Mouse (Mus musculus): ENCODE measurements at regions not wholly inside any gene's neighbourhood (a gene's known extent, or its start where the extent isn't known, plus 50 kb on each side); places are given as distances from the start of the nearest gene placed in this dataset.

DNA sequence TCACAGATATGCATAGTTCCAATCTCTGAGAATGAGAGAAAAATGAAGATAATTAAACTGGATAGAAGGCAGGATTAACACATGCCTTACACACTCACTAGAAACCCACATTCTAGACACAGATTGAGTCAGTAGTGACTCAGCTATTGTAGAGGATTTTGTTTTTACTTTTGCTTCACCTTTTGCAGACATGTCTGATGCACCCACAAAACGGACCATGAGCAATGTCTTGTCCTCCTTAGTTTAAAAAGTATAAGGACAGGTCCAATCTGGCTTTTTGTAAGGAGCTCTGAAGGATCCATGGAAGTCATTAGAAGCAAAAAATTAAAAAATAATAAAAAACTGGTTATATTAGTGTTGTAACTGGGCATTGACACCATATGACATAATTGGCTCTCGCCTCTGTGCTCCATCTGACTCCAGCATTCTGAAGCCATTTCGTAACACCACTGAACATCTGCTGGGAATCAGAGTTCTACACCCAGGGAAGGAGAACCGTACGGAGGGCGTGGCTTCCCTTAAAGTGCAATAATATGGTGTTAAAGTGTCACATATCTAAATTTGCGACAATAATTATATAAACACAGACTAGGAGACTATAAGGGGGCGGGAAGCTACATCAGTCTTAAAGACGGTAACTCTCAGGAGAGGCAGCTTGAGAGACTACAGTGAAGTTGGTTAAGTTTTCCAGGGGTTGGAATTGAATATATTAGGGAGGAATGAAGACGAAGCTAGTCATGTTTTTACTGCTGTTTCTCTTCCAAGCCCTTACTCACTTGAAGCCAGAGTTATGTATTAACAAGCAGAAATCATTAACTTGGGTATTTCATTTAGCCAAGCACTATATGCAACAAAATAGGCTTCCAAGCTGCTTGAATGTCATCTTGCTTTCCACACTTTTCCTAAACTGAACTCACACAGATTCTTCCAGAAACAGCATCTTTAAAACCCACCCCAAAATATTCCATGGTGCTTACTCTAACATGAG lies 558.0 kb downstream of the Ebf1 start:
- no peak for DNase-seq

DNA sequence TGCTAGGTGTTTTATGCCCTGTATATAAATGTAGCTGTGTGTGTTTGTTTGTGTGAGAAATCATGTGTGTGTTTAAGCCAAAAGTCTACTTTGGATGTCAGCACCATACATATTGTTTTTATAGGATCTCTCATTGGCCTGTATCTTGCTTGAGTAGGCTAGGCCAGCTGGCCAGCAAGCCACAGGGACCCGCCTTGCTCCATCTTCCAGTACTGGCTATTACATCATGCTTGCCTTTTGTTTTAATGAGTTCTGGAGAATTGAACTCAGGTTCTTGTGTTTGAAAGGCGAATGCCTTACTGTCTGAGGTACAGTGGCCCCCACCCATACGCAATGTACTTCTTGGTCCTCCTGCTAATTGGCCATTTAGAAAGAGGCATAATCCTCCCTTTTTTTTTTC lies 559.9 kb downstream of the Ebf1 start:
- no peak for DNase-seq
- intact Hi-C loops (cut with DNase I), result no loop called here

More for the DNA sequence above, 558.0 kb downstream of the Ebf1 start:
- intact Hi-C loops (cut with DNase I), result no loop called here

DNA sequence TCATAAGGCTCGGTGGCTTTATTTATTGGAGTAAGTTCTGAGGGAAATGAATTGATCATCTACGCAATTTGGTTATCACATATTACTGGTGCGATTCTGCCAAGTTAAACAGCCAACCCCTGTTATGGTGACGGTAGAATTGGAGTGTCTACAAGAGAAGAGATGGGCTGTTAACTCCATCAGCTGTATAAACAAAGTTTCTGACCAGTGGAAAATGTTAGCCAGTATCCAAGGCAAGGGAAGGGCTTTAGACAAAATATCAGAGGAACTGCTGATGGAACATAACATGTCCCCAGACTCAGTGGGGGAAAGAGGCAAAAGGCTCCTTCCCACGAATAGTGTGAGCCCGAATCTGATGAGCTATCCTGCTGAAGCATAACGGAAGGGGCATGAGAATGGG lies 560.9 kb downstream of the Ebf1 start:
- intact Hi-C loops (cut with DNase I), result no loop called here

DNA sequence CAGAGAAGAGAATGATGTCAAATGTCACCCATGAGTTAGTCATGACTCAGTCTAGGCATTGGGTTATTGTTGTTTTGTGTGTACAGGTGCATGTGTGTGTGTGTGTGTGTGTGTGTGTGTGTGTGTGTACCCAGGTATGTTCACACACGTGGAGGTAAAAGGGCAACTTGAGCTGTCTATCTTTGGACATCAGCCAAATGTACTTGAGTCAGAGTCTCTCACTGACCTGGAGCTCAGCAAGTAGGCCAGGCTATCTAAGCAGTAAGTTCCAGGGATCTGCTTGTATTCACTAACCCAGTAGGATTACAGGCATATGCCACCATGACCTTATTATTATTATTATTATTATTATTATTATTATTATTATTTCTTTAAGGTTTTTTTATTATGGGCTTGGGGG lies 561.9 kb downstream of the Ebf1 start:
- intact Hi-C loops (cut with DNase I), result no loop called here
- no peak for DNase-seq

More for the DNA sequence above, 560.9 kb downstream of the Ebf1 start:
- no peak for DNase-seq

DNA sequence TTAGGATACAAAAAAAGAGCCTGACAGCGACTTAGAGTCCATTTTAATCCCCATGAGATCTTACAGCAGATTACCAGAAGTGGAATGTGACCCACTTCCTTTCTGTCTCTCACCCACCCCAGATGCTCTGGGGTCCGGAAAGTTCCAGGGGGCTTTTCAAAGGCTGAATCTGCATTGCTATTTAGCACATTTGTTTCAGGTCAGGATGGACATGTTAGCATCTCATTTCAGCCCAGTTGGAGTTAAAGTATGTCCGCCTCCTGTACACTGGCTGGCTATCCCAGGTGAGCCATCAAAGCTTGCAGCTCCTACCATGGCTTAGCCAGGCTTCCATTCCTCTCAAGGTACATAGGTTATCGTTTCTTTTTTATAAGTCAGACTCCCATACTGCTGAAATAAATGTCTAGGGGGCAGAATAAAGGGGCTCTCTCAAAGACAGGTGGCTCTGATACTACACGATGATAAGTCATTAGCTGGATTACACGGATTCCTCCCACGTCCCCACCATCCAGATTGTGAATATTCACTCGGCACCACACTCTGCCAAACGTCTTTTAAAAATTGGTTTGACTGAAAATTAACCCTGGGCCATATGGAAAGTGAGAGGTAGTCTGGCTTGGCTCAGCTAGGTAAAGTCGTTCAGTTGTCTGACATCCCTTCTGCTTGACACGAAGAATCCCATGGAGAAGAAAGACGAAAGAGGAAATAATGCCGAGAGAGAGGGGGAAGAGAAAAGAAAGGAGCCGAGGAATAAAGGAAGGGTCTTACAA lies 573.7 kb downstream of the Ebf1 start:
- intact Hi-C loops (cut with DNase I), result no loop called here
- DNase-seq, result no peak

DNA sequence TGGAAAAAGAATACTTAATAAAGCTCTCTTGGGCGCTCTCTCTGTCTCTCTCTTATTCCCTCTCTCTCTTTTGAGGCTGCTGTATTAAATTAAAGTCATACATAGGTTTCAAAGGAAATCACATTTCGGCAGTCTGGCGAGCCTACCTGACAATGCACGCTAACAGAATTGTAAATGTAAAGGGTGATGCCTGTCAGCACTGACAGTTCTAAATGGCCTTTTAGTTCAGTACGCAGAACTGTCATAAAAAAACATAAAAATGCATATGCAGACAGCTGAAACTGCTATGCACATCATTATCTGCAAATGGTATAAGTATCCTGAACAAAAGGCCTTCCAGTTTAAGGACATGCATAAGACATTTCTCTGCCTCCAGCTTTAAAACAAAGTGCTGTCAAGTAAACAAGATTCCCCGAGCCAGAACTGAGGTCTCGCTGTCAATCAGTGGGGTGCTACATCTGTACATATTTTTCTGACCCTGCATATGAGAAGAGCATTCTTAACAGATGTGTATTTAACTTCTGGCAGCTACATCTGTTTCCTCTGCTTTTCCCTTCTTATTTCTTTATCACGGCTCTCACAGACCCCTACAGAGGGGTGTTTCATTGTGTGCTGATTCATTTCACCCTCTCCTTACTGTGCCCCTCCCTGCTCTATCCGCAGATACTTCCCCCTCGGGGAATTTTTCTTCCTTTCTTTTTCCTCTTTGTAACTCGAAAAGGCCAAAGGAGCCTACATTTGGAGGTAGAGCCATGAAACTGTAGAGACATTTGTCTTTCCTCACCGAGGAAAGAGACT lies 574.5 kb downstream of the Ebf1 start:
- intact Hi-C loops (cut with DNase I), result no loop called here
- DNase-seq, result no peak

DNA sequence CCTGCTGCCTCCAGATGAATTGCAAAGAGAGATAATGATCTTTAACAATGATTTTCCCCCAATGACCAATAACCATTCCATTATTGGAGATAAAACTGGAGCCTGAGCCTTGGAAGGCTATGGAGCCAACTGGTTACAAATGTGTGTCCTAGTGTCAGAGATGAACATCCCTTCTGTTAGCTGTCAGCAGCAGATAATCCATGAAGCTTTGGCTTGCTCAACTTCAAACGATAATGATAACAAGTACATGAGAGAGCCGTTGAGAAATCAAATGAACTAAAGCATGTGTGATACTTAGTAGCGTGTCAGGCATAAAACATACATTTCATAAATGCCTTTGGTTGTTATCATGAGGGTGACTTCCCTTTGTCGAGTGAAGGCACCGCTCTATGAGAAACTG lies 576.2 kb downstream of the Ebf1 start:
- intact Hi-C loops (cut with DNase I), result no loop called here
- no peak for DNase-seq

DNA sequence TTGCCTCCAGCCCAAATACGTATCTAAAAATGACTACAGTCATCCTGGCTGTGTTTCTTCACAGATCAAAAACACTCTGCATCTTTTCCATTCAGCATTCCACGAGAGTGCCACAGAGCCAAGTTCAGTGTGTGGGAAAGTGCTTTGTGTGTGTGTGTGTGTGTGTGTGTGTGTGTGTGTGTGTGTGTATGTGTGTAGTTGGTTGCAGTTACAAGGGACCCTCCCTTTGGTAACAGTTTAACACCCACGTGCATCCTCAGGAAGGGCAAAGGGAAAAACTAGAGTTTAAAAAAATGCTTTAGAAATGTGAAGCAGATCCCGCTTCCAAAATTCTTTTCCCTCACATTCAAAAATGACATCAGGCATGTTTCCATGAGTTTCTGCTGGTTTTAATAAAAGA lies 582.4 kb downstream of the Ebf1 start:
- intact Hi-C loops (cut with DNase I), result no loop called here
- no peak for DNase-seq

DNA sequence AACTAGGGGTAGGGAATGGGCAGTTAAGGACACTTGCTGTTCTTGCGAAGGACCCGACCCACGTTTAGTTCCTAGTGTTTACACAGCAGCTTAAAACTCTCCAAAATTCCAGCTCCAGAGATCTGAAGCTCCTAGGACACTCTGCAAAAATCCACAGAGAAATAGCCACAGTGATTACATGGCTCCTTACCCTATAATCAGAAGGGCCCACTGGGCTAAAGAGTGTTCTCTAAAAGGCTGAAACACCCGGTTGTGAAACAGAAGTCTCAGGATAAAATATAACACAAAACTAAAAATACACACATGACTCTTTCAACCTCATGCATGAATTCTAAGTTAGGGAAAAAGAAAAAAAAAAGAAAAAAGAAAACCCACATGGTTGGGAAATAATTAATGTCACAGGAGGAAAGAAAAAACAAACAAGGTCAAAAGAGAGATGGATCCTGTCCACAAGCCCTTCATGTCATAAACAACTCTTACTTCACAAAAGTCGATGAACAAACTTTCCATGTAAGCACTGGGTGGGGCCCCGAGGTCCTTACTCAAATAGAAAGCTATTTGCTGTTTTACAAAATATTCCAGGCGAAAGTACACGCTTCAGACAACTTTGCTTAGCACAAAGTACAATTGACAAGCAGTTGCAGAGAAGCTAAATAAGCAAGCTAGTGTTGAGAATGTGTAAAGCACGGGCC lies 583.7 kb downstream of the Ebf1 start:
- DNase-seq, result no peak
- intact Hi-C loops (cut with DNase I), result no loop called here

DNA sequence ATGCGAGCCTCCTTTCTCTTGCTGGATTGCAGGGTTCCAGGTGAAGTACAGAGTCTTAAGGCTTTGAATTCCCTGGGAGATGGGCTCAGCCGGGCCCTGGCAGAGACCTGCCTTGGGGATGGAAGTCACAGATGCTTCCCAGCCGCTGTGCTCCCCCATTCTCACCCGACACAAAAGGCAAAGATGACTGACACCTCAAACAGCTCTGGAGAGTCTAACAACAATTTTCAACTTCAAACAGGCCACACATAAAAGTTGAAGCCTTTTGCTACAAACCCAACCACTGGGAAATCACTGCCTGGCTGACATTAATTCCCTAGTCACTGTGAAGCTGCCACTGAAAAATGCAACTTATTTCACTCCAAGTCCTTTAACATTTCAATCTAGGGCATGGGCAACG lies 586.3 kb downstream of the Ebf1 start:
- DNase-seq, result no peak
- intact Hi-C loops (cut with DNase I), result no loop called here

DNA sequence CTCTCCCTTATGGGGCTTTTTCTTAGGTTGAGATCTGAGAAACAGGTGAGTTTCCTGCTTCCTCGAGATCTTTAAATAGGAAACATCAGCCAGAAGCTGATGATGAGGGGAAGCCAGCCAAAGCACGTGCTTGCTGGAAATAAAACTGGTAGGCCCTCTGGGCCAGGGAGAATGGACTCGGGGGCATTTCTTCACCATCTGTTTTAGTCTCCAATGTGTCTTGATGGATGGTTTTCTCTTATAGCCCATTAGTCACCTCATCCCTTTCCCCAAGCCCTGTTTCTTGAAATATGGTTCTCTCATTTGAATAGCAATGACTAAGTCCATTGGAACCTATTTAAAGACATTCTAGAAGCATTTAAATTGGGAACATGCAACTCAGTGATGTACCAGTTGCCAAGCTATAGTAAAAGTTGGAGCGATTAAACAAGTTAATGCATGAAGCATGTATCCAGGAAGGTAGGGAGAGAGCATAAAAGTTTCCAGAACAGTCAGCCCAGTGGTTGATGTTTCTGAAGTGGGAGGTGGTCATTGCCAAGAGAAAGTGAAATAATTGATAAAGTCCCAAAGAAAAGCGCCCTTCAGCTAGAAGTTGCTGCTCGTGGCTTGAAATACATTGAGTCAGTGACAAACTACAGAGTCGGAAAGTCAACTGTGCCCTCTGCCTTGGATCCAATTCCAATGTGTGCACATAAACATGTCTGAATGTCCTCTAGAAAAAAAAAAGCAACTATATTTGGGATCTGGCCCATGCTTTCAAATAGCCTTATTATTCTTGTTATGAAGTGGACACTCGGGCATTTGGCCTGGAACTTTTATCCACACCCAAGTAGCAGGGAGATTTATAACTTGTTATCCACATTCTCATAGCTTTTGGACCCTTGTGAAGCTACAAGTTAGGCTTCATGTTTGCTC lies 589.8 kb downstream of the Ebf1 start:
- intact Hi-C loops (cut with DNase I), result no loop called here
- no peak for DNase-seq

DNA sequence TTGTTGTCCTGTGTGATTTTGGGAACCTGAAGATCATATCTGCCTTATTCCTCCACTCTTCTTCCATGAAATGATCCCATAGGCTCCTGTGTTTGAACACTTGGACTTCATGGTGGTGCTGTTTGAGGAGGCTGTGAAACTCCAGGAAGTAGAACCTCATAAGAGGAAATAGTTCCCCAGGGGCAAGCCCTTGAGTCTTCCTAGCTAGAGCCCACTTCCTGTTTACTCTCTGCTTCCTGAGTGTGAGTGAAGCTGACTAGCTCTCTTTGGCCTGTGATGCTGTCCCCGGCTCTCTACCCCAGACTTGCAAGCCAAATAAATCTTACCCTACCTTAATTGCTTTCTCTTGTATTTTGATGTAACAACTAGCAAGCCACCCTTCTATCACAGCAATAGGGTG lies 597.0 kb downstream of the Ebf1 start:
- no peak for DNase-seq
- intact Hi-C loops (cut with DNase I), result no loop called here

DNA sequence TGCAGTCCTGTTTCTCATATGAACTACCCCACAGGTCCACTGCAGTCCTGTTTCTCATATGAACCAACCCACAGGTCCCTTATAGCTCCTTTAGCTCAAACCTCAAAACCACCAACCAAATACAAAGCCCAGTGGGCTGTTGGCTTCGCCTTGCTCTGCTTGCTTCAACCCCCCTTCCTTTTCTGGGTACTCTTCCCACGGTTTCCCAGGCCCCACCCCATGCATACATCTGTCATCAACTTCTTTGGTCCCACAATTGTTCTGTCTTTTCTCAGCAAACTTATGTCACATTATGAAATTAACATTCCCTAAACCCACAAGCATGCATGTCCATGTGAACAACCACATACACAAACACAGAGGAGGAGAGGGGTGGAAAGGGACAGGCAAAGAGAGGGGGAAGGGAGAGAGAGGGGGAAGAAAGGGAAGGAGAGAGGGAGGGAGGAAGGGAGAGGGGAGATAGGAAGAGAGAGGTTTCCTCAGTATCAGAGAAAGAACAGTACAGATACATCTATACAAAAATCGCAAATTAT lies 599.9 kb downstream of the Ebf1 start:
- intact Hi-C loops (cut with DNase I), result no loop called here
- no peak for DNase-seq

DNA sequence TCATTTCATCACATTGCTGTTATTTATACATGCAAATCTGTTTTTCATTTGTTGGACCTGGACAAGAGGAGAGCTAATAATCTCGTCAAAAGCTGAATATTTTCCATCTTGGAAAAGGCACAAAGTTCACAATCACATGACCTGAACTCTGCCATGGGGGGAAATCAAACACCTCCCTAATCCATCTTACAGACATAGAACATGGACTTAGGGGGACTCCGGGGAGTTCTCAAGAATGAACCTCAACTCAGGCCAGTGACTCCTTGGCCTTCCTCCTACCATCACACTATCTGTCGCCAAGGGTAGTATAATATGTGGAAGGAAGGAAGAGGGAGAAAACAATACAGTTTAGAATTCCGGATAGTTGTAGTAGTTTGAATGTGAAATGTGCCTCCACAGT lies 602.1 kb downstream of the Ebf1 start:
- intact Hi-C loops (cut with DNase I), result no loop called here
- no peak for DNase-seq

DNA sequence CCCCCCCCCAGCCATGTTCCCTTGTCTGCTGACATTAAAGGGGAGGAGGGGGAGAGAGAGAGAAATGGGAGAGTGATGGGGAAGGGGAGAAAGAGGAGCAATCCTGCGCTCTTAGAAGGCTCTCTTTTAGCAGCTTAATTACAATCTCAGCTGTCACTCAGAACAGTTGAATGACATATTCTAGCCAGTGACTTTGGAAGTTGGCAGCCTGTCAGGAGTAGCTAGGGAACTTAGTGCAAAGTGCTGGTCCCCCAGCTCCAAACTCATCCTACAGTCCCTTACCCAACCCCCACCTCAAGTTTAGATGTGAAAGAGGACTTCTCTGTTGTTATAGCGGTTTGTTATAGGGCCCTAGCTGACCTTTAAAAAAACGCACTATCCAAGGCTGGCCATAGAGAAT lies 604.9 kb downstream of the Ebf1 start:
- no peak for DNase-seq
- intact Hi-C loops (cut with DNase I), result no loop called here

DNA sequence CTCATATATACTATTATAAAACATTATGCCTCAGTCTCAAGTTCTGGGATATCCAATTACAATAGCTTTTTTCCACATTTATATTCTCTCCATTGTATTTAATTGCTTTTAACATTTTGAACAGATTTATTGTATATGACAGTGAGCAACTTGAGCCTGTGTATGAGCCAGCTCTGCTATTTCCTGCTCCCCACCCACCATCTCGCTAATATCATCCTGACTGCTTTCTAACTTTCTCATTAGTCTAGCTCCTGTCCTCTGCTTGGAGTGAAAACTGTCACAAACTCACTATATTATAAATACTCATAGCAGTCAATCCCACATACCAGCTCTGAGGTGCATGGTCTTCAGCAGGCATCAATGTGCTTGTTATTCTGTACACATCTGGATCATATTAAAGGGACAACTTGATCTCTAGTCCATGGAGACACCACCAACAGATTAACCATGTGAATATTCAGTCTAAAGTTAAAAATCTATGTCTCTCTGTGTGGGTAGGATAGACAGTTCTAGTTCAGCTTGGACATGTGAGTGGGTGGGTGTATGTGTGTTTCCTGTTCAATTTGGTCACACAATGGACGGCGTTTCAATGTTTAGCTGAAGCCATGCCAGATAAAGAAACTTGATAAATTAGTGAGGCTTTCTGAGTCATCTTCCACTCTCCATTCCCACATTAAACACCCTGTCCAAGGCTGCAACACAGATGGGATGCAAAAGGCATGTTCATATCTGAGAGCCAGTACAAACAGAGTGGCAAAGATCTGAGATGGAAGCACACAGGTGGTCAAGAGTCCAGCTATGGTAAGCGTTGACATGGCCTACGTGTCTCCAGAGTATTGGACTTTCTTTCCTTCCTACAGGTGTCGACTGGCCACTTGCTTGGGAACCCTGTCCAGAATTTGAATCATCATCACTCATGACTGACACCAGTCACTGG lies 616.1 kb upstream of the Clint1 start:
- intact Hi-C loops (cut with DNase I), result no loop called here
- DNase-seq, result no peak

DNA sequence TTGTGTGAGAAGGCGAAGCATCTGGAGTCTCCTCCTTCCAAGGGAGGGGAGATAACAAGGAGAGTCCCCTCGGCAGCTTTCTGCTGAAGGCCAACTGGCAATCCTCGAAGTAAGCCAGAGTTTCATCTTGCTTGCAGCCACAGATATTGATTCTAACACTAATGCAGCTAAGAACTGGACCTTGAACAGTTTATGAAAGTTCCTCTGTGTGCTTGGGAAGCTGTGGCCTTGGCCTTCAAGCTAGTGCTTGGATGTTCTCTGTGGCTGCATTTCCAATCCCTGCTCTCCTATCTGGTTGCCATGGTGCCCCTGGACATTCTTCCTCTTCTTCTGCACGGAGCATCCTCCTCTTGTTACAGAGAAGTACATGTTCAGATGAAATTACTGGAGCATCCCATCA lies 614.8 kb upstream of the Clint1 start:
- intact Hi-C loops (cut with DNase I), result no loop called here
- no peak for DNase-seq

DNA sequence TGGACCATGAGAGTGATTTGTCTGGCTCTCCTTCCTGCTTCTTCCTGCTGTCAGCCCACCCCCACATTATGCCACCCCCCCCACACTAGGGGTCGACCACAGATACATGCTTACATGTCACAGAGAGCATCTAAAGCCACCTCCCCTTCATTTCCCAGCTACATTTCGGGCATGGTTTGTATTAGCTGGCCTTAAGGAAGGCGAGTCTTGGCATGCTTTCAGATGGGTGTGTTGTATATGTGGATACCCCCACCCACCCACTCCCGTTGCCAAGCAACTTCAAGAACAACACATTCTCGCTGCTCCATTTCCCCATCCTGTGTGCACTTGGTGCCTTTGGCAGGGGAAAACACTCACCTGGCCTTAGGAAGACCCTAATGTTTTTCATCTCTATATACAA lies 612.8 kb upstream of the Clint1 start:
- intact Hi-C loops (cut with DNase I), result no loop called here
- DNase-seq, result no peak

Measured in left cerebral cortex, postnatal 4 days (tissue).